Mouse (Mus musculus) forebrain, embryonic 14.5 days (tissue): Measurements from ENCODE around the gene Jak1. TPM values are rescaled to one million over a fixed set of nuclear protein-coding genes. Genes with fewer than 3 reads are reported as not detected.

Experiments used
- ATAC-seq: fragments of 200-750 bp; cut with Nextera tagmentation; 2 replicates; pipeline ENCODE4 v1.8.0; 2017; ENCODE audit warnings: mild to moderate bottlenecking, moderate library complexity
- DNase-seq: peaks from one replicate; pipeline ENCODE4 v3.0.0-alpha.2; 2015; ENCODE audit warnings: low spot score
- H3K27ac ChIP-seq: fragments of 300-500 bp; sonication (generic); 2 replicates; pipeline ENCODE4 v1.5.1; 2014; ENCODE audit warnings: low read depth, mild to moderate bottlenecking, control low read depth, low read length, moderate library complexity
- H3K27me3 ChIP-seq: fragments of 300-500 bp; sonication (generic); replicated peaks from 2 replicates; pipeline ENCODE4 v1.6.1; 2014; ENCODE audit warnings: low read length, control low read depth, mixed read lengths; ENCODE audit not compliant: control insufficient read depth, insufficient read depth
- H3K36me3 ChIP-seq: fragments of 300-500 bp; sonication (generic); 2 replicates; pipeline ENCODE4 v1.6.1; 2014; ENCODE audit warnings: low read length, control low read depth; ENCODE audit not compliant: control insufficient read depth, insufficient read depth
- H3K4me1 ChIP-seq: fragments of 300-500 bp; sonication (generic); 2 replicates; pipeline ENCODE4 v1.6.1; 2014; ENCODE audit warnings: antibody characterized with exemption, low read length, control low read depth; ENCODE audit not compliant: control insufficient read depth, insufficient read depth
- H3K4me2 ChIP-seq: fragments of 300-500 bp; sonication (generic); 2 replicates; pipeline ENCODE4 v1.6.1; 2014; ENCODE audit warnings: mild to moderate bottlenecking, control low read depth, low read length
- H3K4me3 ChIP-seq: fragments of 300-500 bp; sonication (generic); 2 replicates; pipeline ENCODE4 v1.5.1; 2014; ENCODE audit warnings: low read depth, low read length, control low read depth
- H3K9ac ChIP-seq: fragments of 300-500 bp; sonication (generic); 2 replicates; pipeline ENCODE4 v1.6.1; 2014; ENCODE audit warnings: mild to moderate bottlenecking, low read length, control low read depth, moderate library complexity
- H3K9me3 ChIP-seq: fragments of 300-500 bp; sonication (generic); replicated peaks from 2 replicates; pipeline ENCODE4 v1.6.1; 2016; ENCODE audit warnings: low read length, control low read depth, mixed read lengths; ENCODE audit not compliant: control insufficient read depth
- WGBS: fragments of 180-500 bp; shearing (Covaris S2); extraction: QIAGEN DNeasy Blood & Tissue Kit; methylation state at CpG from one replicate; pipeline ENCODE4 v1.1.7; 2014; 5-methylcytosine and 5-hydroxymethylcytosine counted together
- polyA plus RNA-seq: library from polyadenylated mRNA; unstranded; fragments of >200 nt; fragmentation: Nextera tagmentation; extraction: Ambion mirVana; gene quantifications from 2 replicates; pipeline ENCODE4 v1.2.1, GENCODE M21; 2014

The Jak1 gene
- polyA plus RNA-seq, 1 experiment from 2014 or later: 43.6 TPM

GRCm38 (mm10) chr4:101263968-101264740 lies 928 bp downstream of the Jak1 start:
- Histone ChIP-seq H3K27me3 (no peaks in the 10 kb centered on the region), H3K36me3 (no peaks in the 10 kb centered on the region), H3K9ac (peak overlapping the region; percentile 87), H3K27ac (no peak overlapping the region), H3K4me3 (peak overlapping the region; percentile 91), H3K4me1 (no peaks in the 10 kb centered on the region), H3K9me3 (no peaks in the 10 kb centered on the region), H3K4me2 (peak overlapping the region; percentile 73)
- DNase-seq (peak; percentile 27), ATAC-seq (peak; percentile 47)
- WGBS: 8% methylated on average over 26 of the region's 26 CpGs

GRCm38 (mm10) chr4:101261596-101261995 lies 3.5 kb downstream of the Jak1 start:
- H3K27ac ChIP-seq: no peak overlapping the region
- no peak overlapping the region for H3K4me3 ChIP-seq
- H3K36me3 ChIP-seq: no peaks in the 10 kb centered on the region
- H3K9me3 ChIP-seq: no peaks in the 10 kb centered on the region
- no peak for ATAC-seq
- H3K9ac ChIP-seq: no peak overlapping the region
- no peak overlapping the region for H3K4me2 ChIP-seq
- H3K27me3 ChIP-seq: no peaks in the 10 kb centered on the region
- 82% methylated on average over 5 of the region's 5 CpGs for WGBS
- DNase-seq: no peak
- no peaks in the 10 kb centered on the region for H3K4me1 ChIP-seq

GRCm38 (mm10) chr4:101260744-101261291 lies 4.3 kb downstream of the Jak1 start:
- H3K4me2 ChIP-seq: no peak overlapping the region
- no peak overlapping the region for H3K4me3 ChIP-seq
- 91% methylated on average over 8 of the region's 8 CpGs for WGBS
- H3K4me1 ChIP-seq: no peaks in the 10 kb centered on the region
- H3K9ac ChIP-seq: no peak overlapping the region
- H3K36me3 ChIP-seq: no peaks in the 10 kb centered on the region
- H3K27me3 ChIP-seq: no peaks in the 10 kb centered on the region
- no peak for DNase-seq
- H3K9me3 ChIP-seq: no peaks in the 10 kb centered on the region
- no peak overlapping the region for H3K27ac ChIP-seq
- no peak for ATAC-seq

- no peak for ATAC-seq
- 82% methylated on average over 3 of the region's 3 CpGs for WGBS
- no peak overlapping the region for H3K27ac ChIP-seq
Measured at GRCm38 (mm10) chr4:101256526-101257210, 8.4 kb downstream of the Jak1 start.

GRCm38 (mm10) chr4:101254606-101255349 lies 10.3 kb downstream of the Jak1 start:
- ATAC-seq (no peak), DNase-seq (no peak)
- Histone ChIP-seq H3K27ac (no peak overlapping the region), H3K9ac (no peak overlapping the region), H3K36me3 (no peaks in the 10 kb centered on the region), H3K4me3 (no peak overlapping the region), H3K4me2 (no peak overlapping the region), H3K4me1 (no peaks in the 10 kb centered on the region), H3K27me3 (no peaks in the 10 kb centered on the region), H3K9me3 (no peaks in the 10 kb centered on the region)
- 84% methylated on average over 8 of the region's 8 CpGs for WGBS

More at GRCm38 (mm10) chr4:101256526-101257210, 8.4 kb downstream of the Jak1 start:
- Histone ChIP-seq H3K36me3 (no peaks in the 10 kb centered on the region), H3K4me2 (no peak overlapping the region), H3K4me3 (no peak overlapping the region), H3K9ac (no peak overlapping the region), H3K4me1 (no peaks in the 10 kb centered on the region), H3K9me3 (no peaks in the 10 kb centered on the region), H3K27me3 (no peaks in the 10 kb centered on the region)
- DNase-seq: no peak

GRCm38 (mm10) chr4:101254015-101254414 lies 11.1 kb downstream of the Jak1 start:
- Histone ChIP-seq H3K4me2 (no peak overlapping the region), H3K4me3 (no peak overlapping the region), H3K27me3 (no peaks in the 10 kb centered on the region), H3K9ac (no peak overlapping the region), H3K4me1 (no peaks in the 10 kb centered on the region), H3K9me3 (no peaks in the 10 kb centered on the region), H3K27ac (no peak overlapping the region), H3K36me3 (no peaks in the 10 kb centered on the region)
- WGBS: 92% methylated on average over 7 of the region's 7 CpGs
- DNase-seq (no peak), ATAC-seq (no peak)

GRCm38 (mm10) chr4:101252781-101253622 lies 12.1 kb downstream of the Jak1 start:
- no peak overlapping the region for H3K4me3 ChIP-seq
- 70% methylated on average over 13 of the region's 13 CpGs for WGBS
- DNase-seq (no peak), ATAC-seq (no peak)
- no peaks in the 10 kb centered on the region for H3K9me3 ChIP-seq
- H3K4me2 ChIP-seq: no peak overlapping the region
- H3K9ac ChIP-seq: no peak overlapping the region
- no peaks in the 10 kb centered on the region for H3K27me3 ChIP-seq
- no peak overlapping the region for H3K27ac ChIP-seq
- no peaks in the 10 kb centered on the region for H3K4me1 ChIP-seq
- H3K36me3 ChIP-seq: no peaks in the 10 kb centered on the region

- H3K4me2 ChIP-seq: no peak overlapping the region
- H3K9ac ChIP-seq: no peak overlapping the region
- no peak overlapping the region for H3K27ac ChIP-seq
- ATAC-seq (no peak), DNase-seq (no peak)
- H3K27me3 ChIP-seq: no peaks in the 10 kb centered on the region
- no peak overlapping the region for H3K4me3 ChIP-seq
- no peaks in the 10 kb centered on the region for H3K9me3 ChIP-seq
- no peaks in the 10 kb centered on the region for H3K4me1 ChIP-seq
- H3K36me3 ChIP-seq: no peaks in the 10 kb centered on the region
Measured at GRCm38 (mm10) chr4:101252016-101252415, 13.1 kb downstream of the Jak1 start.
